Mouse (Mus musculus): Measurements from ENCODE around the gene Noto.
"Not testable (repeated sequence)": the region's sequence is repeated elsewhere in the genome, so short reads cannot be mapped to it uniquely, and the experiment has no call there.

DNA sequence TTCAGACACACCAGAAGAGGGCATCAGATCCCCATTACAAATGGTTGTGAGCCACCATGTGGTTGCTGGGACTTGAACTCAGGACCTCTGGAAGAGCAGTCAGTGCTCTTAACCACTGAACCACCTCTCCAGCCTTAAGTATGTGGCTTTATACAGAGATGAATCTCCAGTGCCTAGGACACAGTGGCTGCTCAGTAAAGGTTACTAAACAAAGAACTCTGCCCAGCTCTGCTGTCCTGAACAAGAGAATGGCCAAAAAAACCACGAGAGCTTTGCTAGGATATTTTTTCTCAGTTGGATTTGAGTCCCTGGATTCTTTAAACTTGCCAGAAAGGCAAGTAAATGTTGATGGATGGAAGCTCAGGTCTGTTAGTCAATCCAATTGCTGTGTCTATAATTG, 26.5 kb downstream of the Noto start:
- TF ChIP-seq POLR2A (IDR thresholded peaks at IDR 0.05; ENCODE audit: low read depth, low read length); CTCF (IDR thresholded peaks at IDR 0.05; ENCODE audit: extremely low read depth, insufficient read depth, insufficient read length, insufficient replicate concordance): not testable (repeated sequence)

Measured in spleen, adult 2 months (tissue).